Mouse (Mus musculus): ENCODE measurements around the gene Fancc.

DNA sequence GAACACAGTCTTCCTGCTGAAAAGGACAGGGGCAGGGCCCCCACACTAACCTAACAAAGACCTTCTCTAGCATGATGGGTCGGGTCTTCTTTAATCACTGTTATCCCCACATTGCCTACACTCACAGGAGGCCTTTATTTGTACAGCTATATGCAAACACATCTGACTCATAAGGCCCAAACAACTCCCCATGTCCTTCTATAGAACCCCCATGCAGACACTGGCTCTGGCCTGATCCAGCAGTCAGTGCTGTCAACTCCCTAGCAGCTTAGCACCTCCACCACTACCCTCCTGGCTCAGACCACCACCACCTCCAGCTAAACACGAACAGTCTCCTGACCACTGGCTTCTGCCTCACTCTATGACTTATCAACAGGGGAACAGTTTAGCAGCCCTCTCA, 149.4 kb downstream of the Fancc start:
- TF ChIP-seq FLI1 (IDR thresholded peaks at IDR 0.05; ENCODE audit: low read length) = no peak
- no peak for TF ChIP-seq GATA1 (IDR thresholded peaks at IDR 0.05; ENCODE audit: borderline replicate concordance, low read length)
